Mouse (Mus musculus): ENCODE measurements around the gene Eif6.
A peak's percentile ranks its signal among the peaks of the same experiment; 100 is the strongest.

Eif6 gene

DNA sequence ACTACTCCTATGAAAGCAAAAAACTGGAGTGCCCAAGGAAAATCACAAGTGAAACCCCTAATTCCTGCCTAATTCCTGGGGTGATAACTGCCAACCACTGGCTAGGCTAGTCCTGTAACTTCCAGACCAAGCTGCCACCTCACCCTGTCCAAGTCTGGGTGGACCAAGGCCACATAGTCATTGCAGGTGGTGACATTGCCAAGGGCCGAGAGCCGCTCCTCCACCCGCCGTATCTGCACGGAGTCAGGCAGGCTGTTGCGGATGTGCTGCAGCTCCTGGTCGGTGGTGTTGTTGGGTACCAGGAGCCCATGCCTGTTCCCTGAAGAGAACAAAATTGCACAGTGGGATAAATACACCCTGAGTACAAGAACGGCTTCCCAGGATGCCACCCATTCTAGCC lies 3.0 kb downstream of the Eif6 start:
- no peak for DNase-seq (ENCODE audit: low spot score)

DNA sequence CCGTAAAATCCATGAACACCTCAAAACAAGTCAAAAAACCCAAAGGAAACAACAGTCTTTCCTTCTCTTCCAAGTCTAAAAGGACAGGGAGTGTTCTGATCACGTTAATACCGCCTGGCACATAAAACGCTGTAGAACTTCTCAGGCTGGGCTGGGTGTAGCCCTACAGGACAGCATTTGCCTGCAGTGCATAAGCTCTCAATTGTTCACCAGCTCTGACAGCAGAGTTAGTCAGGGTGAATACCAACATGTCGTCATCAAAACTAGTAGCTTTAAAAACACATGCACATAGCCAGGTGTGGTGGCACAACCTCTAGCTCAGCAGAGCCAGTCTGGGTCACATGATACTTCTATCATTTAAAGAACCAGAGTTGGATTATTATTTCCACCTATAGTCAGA lies 5.9 kb downstream of the Eif6 start:
- DNase-seq (ENCODE audit: low spot score), result no peak

DNA sequence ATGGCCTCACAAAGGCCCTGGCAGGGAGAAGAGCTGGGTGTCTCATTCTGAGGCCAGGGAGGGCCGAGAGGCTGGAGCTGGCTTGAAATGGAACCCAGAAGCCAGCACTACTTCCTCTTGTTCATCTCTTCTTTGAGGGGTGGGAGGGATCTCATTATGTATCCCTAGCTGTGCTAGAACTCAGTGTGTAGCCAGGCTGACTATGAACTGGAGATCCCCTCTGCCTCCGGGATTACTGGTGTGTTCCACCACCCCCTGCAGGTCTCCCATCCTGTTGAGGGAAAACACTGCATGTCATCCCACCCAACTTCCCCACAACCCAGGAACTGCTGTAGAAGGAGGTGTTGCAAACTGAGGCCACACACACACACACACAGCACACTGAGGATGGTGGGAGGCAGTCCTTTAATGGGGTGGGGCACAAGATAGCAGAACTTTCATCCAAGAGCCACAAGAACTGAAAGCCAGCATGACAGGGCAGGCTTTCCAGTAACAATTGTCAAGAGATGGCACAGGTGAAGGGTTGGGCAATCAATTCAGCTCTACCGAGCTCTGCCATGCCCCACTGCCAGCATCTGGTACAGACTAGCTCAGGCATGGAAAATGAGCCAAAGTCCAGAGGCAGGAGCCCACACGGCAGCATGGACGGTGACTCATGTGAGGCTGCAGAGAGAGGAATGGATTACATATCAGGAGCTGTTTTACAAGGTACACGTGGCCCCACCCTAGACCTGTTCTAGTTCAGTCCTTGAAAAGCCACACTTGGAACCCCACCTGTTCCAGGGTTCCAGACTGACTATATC lies 7.1 kb downstream of the Eif6 start:
- peak; percentile 74 for DNase-seq (ENCODE audit: low spot score)

DNA sequence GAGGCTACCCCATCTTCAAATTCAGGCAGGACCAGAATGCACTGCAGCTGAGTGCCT lies 7.5 kb downstream of the Eif6 start, which contains the start of gene BC029722:
TSS of gene BC029722 (minus strand) at position 35 of the 57 bp plus-strand sequence.
- no peak for DNase-seq (ENCODE audit: low spot score)

DNA sequence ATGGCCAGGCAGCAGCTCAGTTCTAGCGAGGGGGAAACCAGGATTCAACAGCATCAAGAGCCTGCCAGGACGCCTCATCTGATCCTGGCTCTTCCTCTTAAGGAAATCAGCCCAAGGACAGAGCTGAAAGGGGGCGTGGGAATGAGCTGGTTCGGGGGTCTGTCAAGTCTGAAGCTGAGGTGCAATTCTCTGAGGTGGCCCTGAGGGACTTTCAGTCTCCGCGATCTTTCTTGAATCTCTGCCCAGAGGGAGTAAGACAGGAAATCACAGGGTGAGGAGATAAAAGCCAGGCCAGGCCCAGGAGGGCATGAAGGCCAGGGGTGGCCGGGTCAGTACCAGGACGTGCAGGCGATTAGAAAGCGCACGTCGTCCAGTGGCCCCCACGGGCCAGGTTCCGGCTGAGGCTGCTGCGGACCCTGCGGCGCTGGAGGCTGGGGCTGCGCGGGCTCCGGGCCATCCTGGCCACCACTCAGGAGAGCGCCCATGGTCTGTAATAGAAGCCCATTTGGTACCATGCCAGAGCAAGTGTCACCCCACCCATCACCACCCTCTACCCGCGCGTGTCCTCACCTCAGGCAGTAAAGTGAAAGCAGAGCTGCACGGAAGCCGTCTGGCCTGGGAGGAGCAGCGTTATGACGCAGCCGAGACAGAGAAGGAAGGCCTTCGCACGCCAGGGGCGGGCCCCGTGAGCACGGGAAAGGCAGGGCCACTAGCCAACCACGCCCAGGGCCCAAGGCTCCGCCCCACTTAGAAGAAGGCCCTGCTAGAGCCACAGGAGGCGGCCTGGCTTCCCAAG lies 7.9 kb downstream of the Eif6 start:
- peak; percentile 94 for DNase-seq (ENCODE audit: low spot score)

DNA sequence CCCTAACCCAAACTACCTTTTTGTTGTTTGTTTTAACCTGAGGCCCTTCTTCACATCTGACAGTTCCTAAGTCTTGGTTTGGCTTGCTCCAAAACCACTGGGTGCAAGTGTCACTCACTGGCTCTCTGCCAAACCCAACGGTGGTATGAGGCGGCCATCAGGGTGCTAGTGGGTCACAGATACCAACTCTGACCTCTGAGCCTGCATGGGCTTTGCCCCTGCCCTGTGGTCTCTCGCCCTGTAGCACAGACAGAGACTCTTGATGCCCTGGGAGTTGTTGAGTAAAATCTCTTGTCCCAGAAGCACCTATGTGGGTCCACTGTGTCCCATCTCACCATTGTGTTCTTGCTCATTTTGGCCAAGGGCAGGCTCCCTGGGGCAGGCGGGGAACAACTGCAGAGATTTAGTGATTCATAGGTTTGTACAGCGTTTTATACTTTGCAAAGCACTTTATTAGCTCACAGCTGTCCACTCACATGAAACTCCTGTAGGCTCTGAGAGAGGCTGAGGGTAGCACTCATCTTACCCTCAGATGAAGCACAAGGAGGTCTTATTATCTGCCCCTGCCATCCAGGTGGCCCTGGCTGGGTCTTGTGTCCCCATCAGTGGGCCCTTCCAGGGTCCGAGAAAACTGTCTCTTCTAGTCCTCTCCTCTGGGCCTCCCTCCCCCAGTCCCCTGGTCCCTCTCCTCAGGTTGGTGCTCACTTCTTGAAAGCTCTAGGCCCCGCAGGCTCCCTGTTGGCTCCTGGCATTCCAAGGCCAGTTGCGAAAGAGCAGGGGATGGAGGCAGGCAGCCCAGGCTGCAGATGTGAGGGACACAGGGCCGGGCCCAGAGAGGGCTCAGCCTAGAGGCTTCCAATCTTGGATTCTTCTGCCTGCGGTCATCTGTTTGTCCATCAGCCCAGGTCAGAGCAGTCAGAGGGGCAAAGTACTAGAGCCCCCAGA lies 9.2 kb downstream of the Eif6 start:
- DNase-seq (ENCODE audit: low spot score), result peak; percentile 27

DNA sequence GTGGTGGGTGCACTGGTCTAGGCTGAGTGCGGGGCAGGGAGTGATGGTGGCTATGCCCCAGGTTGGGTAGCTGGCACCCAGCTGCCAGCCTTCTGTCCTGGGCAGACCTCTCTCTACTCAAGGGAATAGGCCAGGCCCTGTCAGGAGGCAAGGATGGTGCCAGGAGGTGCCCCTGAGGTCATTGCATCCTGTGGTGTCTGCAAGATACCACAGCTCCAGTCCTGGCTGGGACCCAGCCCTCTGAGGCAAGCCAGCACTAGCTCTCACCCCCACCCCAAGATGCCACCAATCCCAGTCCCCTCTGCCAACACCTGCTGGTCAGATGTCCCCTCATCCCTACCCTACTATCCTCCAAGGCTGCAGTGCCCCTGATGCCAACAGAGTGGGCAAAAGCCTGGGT lies 10.5 kb downstream of the Eif6 start:
- no peak for DNase-seq (ENCODE audit: low spot score)

DNA sequence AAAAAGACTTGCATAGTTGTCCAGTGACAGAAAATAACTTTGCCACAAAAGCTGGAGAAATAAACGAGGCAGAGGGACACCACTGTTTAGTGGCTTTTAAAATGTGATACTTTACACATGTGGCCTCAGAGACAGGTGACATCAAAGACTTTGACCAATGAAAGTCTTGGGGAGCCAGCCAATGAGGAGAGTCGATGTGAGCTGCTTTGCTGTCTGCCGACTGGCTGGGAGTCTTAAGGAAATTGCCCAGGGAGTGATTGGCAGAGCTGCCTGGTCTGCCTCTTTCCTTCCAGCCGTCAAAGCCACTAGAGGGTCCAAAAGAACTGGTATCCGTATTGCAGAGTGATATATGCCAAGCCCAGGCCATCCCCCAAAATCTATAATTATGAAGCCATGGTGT lies 11.9 kb downstream of the Eif6 start:
- no peak for DNase-seq (ENCODE audit: low spot score)

DNA sequence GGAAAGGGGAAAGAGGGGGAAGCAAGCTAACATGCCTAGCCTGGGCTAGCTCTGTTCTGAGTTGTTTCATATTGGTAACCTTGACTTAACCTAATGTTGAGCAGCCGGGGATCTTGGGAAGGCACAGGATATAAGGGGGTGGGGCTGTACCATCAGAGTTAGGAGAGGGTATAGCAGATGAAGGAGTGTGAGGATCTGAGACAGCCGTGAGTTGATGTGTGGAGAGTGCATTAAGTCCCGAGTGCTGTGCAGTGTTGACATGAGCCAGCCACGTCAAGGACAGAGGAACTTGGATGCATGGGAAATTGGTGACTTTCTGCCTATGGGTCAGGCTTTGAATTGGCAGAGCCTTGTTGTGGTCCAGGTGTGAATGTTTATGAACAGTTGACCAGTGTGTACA lies 14.1 kb downstream of the Eif6 start:
- DNase-seq (ENCODE audit: low spot score), result no peak

DNA sequence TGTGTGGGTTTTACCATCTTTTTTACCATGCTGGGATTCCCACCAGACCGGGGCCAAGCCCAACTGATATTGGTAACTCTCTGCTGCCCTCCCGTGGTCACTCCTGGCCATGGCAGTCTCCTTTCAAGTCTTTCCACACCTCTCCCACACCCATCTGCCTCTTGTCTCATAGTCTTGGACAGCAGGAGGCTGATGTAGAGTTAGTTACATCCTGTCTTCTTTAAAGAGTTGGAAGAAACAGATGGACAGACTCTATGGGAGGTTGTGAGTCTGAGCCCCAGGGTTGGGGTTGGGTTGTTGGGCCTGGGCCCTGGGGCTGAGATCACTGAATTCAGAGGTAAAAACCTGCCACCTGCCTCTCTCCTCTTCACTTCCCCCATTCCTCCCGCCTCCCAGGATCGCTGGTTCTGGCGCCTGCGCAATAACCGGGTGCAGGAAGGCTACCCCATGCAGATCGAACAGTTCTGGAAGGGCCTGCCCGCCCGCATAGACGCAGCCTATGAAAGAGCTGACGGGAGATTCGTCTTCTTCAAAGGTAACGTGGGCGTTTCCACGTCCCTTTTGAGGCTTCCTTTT lies 14.8 kb downstream of the Eif6 start:
- DNase-seq (ENCODE audit: low spot score), result peak; percentile 30

DNA sequence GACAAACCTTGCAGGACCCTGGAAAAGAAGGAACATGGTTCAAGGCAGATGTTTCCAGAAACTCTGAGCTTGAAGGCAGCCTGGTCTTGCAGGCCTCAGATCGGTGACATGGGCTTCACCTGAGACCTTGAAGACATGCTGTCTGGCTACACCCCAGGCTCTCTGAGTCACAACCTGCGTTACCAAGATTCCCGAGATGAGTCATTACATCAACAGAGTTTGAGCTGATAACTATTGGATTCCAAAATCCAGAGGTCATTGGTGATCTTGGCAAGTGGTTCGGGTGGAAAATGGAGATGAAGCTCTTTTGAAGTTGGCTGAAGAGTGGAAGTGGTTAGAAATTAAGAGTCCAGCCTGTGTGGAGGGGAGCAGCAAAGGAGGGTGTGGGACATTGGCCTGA lies 17.1 kb downstream of the Eif6 start:
- DNase-seq (ENCODE audit: low spot score), result no peak

DNA sequence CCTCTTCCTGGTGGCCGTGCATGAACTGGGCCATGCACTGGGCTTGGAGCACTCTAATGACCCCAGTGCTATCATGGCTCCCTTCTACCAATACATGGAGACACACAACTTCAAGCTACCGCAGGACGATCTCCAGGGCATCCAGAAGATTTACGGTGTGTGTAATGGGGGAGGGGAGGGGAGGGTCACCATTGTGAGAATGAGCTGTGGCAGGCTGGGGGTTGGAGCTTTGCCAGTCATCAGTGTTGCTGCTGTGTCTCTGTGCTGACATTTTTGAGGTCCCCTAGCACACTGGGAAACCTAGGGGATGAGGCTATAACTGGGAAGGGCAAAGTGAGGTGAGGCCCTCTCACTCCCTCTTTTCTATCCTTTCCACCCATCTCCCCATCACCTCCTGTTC lies 19.3 kb downstream of the Eif6 start:
- no peak for DNase-seq (ENCODE audit: low spot score)

DNA sequence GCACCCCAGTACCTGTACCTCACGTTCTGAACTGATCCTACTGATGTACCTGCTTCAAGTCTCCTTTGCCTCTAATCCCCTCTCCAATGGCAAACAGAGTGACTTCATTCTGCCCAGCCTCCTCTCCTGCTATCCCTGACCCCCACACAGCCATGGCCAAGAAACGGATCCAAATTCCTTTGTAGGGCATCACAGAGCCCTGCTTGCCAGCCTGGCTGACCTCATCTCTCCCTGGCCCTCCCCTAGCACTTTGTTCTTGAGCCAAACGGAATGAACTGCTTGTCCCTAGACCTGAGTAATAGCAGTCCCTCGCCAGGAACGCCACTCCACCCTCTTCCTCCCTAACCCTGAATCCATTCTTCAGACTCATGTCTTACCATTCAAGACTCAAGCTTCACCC lies 20.2 kb downstream of the Eif6 start:
- no peak for DNase-seq (ENCODE audit: low spot score)

DNA sequence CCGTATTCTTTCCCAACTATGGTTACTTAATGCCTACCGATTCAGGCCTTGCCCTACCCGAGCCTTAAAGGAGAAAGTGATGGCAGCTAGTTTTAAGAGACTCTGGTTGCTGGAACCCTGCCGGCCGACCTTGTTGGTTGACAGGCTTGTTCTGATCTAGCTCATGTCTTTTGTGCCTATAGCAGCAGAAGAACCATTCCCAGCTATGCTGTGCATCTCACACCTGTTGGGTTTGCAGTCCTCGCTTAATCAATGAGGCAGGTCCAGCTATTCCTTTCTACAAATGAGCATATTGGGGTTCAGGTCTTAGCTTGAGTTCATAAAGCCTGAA lies 20.8 kb downstream of the Eif6 start:
- no peak for DNase-seq (ENCODE audit: low spot score)

DNA sequence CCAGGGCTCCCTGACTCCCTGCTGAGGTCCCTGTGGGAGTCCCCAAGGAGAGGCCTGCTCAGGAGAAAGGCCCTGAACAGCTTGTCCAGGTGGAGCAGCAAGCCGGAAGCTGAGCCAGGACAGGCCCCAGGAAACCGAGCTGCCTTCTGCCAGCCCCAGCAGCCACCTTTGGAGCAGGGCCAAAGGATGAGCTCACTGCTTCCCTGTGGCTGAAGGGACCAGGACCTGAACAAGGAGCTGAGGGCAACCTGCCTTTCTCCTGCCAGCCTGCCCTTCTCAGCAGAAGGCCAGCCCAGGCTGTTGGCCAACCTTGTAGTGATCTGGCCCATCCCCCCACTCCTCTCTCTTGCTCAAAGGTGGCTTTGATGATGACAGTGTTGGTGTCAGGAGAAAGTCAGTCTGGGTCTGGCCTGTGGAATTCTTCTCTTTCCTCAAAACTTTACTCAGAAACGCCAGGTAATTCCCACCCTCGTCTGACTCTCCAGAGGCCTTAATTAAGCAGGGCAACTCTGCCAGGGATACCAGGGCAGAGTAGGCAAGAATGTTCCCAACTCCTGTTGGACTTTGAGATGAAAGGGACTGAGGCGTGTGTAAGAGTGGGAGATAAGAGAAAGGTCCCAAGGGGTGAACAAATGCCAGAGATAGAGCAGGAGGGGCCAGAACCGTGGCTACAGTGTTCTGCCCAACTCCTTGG lies 21.3 kb downstream of the Eif6 start:
- no peak for DNase-seq (ENCODE audit: low spot score)

DNA sequence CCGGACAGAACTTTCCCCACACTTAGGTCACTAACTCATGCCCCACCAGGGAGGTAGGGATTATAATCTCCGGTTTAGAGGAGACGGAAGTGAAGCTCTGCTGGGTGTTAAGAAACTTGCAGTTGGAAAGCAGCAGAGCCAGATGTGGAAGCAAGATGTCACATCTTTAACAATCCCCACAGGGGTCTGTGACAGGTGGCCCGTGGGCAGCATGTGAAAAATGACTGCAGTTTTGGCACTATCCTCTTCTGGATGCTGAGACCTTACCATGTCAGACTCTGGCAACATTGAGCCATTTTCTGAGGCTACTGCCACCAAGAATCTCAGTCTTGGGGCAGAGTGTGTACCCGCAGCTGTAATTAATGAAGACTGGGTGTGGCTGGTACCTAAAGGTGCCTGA lies 22.7 kb downstream of the Eif6 start:
- DNase-seq (ENCODE audit: low spot score), result no peak

DNA sequence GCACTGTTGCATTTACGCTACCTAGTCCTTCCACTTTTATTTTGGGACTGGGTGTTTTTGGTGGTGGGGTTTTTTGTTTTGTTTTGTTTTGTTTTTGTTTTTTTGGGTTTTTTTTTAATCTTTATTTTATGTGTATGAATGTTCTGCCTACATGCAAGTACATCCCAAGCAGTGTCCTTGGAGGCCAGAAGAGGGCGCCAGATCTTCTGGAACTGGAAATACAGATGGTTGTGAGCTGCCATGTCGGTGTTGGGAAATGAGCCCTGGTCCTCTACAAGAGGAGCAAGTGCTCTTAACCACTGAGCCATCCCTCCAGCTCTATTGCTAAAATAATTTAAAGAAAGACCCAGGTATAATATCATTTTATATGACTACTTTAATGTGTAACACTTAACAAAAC lies 24.0 kb downstream of the Eif6 start:
- no peak for DNase-seq (ENCODE audit: low spot score)

DNA sequence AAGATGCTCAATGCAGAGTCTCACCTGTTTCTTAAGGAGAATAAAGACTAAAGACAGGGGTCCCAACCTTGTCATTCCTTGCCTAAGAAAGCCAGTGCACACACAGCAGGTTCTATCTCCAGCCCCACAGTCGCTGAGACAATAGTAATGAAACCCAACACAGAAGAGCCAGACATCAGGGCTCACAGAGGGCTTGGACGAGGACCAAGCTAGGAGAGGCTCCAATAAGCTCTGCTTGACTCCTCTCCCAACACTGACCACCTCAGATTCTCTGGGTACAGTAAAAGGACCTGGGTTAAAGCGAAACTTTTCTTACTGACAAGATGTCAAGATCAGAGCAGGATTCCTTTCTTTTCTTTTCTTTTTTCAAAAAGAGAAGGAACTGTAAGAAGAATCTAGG lies 28.1 kb downstream of the Eif6 start:
- no peak for DNase-seq (ENCODE audit: low spot score)

DNA sequence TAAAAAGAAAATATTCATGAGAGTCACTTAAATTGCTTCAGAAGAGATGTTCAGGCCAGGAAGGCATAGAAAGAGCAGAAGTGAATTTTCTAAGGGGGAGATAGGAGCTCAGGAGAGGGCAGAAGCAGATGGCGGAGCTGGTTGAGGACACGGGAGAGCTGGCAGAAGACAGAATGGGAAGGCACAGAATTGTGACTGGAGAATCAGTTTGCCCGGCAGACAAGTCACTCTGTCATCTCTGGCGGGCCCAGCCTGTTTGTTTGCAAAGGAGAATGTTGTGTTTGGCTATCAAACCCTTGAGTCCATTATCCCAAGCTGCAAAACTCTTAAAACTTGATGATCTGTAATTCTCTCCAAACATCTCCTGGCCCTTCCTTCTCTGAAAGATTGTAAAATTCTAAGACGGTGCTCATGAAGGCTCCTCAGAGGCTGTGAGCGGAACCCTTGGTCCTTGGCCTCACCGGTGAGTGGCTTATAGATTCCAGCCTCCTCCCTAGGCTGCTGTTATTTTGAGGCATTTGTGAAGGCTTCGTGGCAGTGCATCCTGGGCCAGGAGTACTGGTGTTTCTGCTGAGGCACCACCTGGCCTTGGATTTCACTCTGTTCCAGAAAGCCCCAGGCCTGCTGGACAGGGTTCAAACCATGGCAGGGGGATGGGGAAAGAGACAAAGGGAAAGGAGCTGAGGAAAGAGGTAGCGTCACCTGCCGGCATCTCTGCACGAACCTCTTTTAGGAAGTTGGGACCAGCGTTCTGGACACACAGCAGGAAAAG lies 31.9 kb downstream of the Eif6 start:
- DNase-seq (ENCODE audit: low spot score), result no peak

DNA sequence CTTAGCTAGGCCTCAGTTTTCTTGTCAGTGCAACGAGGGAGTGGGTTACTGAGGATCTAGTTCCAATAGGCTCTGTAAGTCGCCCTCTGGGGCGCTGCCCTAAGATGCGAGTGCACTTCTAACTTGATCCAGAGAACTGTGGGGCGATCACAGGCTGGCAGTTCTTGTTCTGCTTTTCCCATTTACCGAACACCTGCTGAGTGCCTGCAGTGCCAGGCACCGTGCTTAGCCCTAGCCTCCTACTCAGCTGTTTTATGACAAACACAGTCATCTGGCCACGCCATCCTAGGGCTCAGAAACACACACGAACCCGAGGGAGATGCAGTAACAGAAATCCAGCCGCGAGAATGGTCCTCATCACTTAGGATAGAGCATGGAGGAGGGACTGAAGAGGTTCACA lies 33.8 kb downstream of the Eif6 start:
- no peak for DNase-seq (ENCODE audit: low spot score)

Measured in yolk sac, embryonic 10.5 days (tissue).